16 mouse cellular contexts compared by ENCODE assay signal in the genomic region with DNA sequence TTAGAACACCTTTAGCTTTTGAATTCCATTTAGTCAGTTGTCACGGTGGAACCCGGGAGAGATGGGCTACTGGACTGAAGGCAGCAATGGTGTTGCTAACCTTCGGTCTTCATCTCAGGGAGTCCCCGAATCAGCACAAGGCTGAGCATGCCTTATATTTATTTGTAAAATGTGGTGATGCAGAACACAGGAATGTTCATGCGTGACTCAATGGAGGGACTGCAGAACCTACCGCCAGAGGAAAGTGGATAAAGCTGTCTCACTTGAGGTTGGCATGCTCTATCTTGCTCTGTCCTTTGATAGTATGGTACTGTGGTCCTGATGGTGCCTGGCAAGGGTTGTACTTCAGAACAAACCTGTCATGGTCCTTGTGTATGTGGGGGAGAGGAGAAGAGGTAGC.
"Had no signal": no experiment of that assay in that cellular context is flagged by ENCODE, and none has a peak within 500 bp of the region (broad histone marks: within the 10 kb centered on the region; RNA-seq: fewer than 3 reads in every experiment).

No protein-coding gene starts in this region.

- H3K27me3 ChIP-seq: neural tube, embryonic 12.5 days; neural tube, embryonic 13.5 days; neural tube, embryonic 15.5 days; stomach, embryonic 15.5 days had no signal

- DNase-seq: retina, postnatal 1 day; right cerebral cortex, adult 18-20 months; right cerebral cortex, postnatal 14 days; right cerebral cortex, postnatal 25 days; right cerebral cortex, postnatal 4 days; spleen, adult 18-20 months; thymus, adult 18-20 months; thymus, adult 2 months; thymus, postnatal 14 days; thymus, postnatal 25 days; thymus, postnatal 36 days; thymus, postnatal 4 days had no signal
